Mouse (Mus musculus) heart, postnatal 25 days (tissue): ENCODE measurements around the gene Hist1h2bj. TPM values are rescaled to one million over a fixed set of nuclear protein-coding genes. Genes with fewer than 3 reads are reported as not detected.
A peak's percentile ranks its signal among the peaks of the same experiment; 100 is the strongest.

Experiments used
- DNase-seq: peaks from one replicate; pipeline ENCODE4 v3.0.0; 2022; ENCODE audit warnings: low spot score
- intact Hi-C: fragments of 180-260 bp; cut with DNase I; formaldehyde crosslinking; loops from one replicate; pipeline ENCODE4 v1.15.1; 2025
- total RNA-seq, 2 experiments: library from RNA; stranded (reverse); gene quantifications; 2 replicates each; pipeline ENCODE4 v1.2.3; 2021

Hist1h2bj gene
- total RNA-seq, 2 experiments from 2014 or later = 5.6 to 14.3 TPM

DNA sequence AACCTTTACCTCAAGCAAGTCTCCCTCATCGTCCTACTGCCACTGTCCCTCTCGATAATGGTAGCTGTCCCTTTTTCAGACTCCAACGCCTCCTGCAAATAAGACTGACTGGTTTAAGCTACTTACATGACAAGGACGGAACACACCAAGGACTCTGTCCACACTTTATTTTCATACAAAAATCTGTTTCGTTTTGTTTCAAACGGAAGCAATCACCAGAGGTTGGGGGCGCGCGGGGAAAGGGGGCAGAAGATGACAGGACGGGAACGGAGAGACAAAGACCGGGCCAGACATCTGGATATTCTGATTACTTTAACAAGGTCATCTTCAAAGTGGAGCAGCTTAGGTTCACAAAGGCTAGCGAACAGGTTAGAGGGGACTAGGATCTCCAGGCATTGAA lies 29.3 kb upstream of the Hist1h2bj start:
- DNase-seq = no peak
- intact Hi-C loops = loop anchor here (2.0 kb wide), 1 partner anchor 19 kb away; no protein-coding TSS in a partner anchor

DNA sequence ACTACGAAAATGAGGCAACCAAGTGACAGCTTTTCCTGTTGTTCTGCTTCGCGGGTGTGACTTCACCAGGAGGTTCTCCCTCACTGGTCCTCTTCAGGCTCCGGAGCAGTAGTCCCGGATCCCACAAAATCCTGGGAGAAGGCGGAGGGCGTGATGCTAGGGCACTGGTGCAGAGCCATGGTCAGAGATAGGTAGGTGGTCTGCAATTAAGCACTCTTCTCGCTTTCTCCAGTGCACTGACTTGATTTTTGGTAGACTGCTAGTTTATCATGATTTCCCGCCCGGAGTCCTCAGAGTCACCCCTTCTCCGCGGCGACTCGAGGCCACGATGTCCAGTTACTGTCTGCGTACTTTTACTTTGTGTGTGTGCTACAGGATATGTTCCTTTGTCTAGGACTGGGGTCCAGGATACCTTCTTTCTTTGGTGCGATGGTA lies 28.6 kb upstream of the Hist1h2bj start:
- intact Hi-C loops = loop anchor here (2.0 kb wide), 1 partner anchor 20 kb away; no protein-coding TSS in a partner anchor
- DNase-seq = no peak

DNA sequence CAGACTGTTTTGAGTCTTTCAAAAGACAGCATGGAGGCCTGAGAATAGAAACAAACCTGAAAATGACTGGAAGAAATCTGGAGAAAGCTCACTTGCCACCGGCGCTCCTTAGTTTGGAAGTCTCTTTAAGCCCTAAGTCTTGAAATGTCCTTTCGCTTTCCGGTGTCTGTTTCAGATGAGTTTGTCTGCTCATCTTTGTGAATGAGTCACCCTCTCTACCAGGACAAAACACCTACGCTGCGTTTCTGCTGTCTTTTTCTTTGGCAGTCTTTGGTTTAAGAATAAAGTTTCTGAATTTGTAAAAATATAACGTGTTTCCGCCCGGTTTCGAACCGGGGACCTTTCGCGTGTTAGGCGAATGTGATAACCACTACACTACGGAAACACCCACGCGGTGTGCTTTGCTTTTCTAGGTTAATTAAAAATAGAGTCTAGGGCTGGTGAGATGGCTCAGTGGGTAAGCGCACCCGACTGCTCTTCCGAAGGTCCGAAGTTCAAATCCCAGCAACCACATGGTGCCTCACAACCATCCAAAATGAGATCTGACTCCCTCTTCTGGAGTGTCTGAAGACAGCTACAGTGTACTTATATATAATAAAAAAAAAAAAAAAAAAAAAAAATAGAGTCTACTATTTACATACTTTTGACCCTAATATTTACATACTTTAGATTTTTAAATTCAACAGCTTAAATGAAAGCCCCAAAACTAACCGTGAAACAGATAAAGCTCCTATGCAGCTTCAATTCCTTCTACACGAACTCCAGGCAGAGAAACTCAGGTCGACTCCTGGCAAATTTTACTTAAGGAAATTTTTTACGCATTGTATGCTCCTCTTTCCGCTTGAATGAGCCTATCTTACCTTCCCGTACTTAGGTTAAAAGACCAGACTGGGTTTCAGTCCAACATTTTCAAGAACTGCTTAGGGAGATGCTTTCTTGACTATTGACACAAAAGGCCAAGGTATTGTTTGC lies 27.2 kb upstream of the Hist1h2bj start:
- DNase-seq = peak; percentile 29
- intact Hi-C loops = loop anchor here (2.0 kb wide), 1 partner anchor 21 kb away; no protein-coding TSS in a partner anchor

DNA sequence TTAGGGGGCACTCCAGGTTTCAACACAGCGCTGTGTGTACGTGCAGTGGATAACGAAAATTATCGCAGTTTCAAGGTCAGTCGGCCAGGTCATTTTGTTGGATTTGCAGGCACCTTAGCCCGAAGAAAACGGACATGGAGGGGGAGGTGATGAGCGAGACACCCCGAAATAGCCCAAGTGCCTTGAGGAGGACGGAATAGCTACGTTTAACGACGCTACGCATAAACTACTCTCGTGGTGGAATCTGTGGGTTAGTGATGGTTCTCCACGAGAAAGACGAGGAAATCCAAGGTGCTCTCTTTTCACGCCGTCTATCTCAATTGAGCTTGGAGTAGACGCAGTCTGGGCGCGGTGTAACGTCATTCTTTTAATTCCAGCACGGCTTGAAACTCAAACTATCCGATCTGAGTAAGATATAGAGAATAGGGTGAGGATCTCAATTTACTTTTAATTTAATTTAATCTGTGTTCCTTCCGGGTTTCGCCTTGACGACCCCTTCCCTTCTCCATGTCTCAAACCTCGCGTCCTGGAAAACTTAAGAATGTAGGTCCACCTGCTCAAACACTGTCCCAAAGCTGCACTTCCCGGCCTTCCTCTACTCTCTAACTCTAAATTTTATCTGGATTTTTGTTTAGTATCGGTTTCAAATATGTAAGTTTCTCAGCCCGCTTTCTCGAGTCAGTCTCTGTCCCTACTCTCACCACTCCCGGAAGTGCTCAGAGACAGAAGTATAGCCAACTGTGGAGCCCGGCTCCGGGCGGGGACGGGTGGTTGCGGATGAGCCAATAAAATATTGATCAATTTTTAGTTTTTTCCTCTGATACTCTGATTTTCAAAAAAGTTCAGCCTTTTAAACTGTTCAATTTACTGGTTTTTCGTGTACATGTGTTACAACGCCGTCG lies 22.8 kb upstream of the Hist1h2bj start:
- DNase-seq = no peak
- intact Hi-C loops = loop anchor here (2.0 to 10.0 kb wide), 5 partner anchors 45 to 1497 kb away; no protein-coding TSS in a partner anchor

- intact Hi-C loops = loop anchor here (2.0 to 10.0 kb wide), 5 partner anchors 46 to 1496 kb away; no protein-coding TSS in a partner anchor
- DNase-seq = peak; percentile 35
These were observed 22.1 kb upstream of the Hist1h2bj start for GRCm38 (mm10) chr13:22020901-22021339.

DNA sequence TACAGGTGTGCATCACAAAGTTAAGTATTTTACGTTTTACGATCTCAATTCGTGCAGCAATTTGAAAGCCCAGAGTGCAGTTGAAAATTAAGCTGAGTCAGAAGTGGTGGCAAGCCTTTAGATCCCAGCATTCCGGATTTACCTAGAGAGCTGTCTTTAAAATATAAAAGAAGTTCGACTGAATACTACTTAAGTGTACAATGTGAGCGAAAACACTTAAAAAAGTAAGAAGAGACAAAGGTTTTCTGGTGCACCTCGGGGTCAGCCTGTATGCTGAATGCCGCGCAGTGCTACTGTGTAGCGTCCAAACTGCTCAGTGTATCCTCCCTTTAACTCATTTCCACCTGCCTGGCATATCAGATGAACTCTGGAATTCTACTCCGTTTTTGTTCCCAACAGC lies 21.4 kb upstream of the Hist1h2bj start:
- intact Hi-C loops = loop anchor here (2.0 to 10.0 kb wide), 5 partner anchors 47 to 1496 kb away; no protein-coding TSS in a partner anchor
- DNase-seq = no peak

DNA sequence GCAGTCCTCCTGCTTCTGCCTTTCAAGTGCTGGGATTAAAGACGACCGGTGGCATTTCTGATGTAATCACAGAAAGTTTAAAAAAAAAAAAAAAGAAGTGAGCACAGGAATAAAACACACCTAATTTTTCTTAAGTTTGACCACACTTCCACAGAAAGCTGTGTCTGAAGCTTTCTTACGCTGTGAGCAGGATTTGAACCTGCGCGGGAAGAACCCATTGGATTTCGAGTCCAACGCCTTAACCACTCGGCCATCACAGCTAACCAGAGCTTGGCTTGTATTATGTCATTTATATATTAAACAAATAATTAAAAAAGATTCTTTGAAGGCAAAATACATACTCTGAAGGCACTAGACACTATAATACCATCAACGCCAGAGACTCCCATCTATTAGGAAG lies 20.8 kb upstream of the Hist1h2bj start:
- DNase-seq = peak; percentile 60
- intact Hi-C loops = loop anchor here (5.0 to 10.0 kb wide), 4 partner anchors 100 to 1495 kb away; no protein-coding TSS in a partner anchor

DNA sequence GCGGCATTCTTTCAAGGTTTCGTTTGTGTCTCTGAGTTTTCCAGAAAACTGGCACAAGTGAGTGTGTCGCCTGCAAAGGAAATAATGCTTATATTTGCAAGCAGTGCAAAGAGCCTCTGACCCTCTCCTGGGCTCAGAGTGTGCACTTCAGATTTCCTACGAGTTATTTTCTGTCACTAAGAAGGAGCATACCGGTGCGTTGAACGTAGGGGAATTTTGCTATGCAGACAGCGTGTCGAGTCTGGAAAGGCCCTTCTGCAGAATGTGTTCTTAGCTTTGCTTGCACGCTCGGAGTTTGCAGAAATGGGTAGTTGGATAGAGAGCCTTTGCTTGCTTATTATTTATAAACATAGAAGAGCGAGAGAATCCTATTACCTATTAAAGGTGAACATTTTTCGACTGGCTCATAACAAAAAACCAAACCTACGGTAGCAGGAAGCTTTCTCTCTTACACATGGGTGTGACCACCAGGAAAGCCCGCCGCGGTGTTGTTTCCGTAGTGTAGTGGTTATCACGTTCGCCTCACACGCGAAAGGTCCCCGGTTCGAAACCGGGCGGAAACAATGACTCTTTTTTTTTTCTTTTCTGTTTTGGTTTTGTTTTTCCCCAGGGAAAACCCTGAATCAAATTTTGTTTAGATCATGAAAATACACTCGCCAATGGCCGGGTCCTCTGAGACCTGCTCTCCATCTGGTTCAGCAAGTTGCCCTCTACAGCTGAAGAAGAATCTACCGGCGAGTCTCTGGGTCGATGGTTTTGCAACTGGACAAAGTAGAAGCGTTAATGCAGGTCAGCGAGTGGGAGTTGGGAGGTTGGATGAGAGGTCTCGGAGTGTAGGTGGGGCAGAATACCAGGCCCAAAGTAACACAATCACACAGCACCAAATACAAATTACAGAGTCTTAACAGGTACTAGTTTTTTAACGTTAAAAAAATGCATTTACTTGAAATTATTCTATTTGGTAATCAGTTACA lies 16.7 kb upstream of the Hist1h2bj start:
- intact Hi-C loops = loop anchor here (5.0 to 10.0 kb wide), 4 partner anchors 172 to 1501 kb away; no protein-coding TSS in a partner anchor
- peak; percentile 59 for DNase-seq

GRCm38 (mm10) chr13:22028673-22029460 lies 14.1 kb upstream of the Hist1h2bj start:
- peak; percentile 87 for DNase-seq
- intact Hi-C loops = loop anchor here (1.0 to 10.0 kb wide), 6 partner anchors 55 to 1498 kb away; no protein-coding TSS in a partner anchor

GRCm38 (mm10) chr13:22029928-22030327 lies 13.1 kb upstream of the Hist1h2bj start:
- intact Hi-C loops = loop anchor here (2.0 to 10.0 kb wide), 5 partner anchors 89 to 1497 kb away; no protein-coding TSS in a partner anchor
- no peak for DNase-seq

DNA sequence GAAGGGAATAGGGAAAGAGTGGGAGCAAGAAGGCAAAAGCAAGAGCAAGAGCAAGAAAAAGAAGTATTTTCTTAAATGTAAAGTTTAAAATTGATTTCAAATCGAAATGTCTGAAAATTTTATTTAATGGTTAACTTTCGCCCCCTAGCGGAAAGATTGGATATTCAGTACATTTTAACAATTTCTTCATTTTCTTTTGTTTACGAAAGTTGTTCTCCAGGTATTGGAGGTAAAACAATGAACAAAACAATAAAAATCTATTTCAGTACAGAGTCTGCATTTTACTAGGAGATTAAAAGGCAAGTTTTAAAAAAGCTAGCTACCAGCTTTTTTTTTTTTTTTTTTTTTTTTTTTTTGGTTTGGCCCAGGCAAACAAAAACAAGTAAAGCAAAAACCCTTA lies 12.5 kb upstream of the Hist1h2bj start:
- intact Hi-C loops = no loop called here
- no peak for DNase-seq

DNA sequence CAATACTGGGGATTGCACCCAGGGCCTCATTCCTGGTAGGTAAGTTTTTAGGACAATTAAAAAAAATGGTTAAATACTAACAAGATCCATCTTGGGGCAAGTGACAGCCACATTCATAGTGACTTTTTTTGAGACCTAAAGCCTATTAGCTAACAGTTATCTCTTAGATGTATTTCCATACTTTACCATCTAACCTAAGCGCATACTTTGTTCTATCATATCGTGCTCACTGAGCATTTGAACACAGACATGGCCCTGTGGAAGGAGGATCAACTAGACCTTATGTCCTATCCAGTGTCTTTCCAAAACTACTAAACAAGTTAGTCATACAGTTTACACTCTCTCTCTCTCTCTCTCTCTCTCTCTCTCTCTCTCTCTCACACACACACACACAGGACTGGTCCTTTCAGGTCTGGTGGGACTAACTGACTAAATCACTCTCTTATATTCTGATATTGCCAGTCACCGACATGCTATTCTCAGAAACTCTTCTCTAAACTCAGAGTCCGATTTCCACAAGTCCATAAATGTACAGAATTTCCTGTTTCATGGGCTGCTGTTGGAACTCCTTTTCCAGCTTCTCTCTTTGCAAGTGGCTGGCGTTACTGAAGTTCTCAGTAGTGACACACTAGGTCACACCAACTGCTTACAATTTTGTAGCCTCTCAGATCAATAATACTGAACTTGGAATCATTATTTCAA lies 9.1 kb upstream of the Hist1h2bj start:
- no peak for DNase-seq
- intact Hi-C loops = no loop called here

GRCm38 (mm10) chr13:22034443-22035266 lies 8.4 kb upstream of the Hist1h2bj start:
- intact Hi-C loops = loop anchor here (5.0 kb wide), 2 partner anchors 1588 to 1648 kb away; partner anchors contain the start of genes Hist1h1e, Hist1h2ac, Hist1h2bc and Hist1h2be
- no peak for DNase-seq

DNA sequence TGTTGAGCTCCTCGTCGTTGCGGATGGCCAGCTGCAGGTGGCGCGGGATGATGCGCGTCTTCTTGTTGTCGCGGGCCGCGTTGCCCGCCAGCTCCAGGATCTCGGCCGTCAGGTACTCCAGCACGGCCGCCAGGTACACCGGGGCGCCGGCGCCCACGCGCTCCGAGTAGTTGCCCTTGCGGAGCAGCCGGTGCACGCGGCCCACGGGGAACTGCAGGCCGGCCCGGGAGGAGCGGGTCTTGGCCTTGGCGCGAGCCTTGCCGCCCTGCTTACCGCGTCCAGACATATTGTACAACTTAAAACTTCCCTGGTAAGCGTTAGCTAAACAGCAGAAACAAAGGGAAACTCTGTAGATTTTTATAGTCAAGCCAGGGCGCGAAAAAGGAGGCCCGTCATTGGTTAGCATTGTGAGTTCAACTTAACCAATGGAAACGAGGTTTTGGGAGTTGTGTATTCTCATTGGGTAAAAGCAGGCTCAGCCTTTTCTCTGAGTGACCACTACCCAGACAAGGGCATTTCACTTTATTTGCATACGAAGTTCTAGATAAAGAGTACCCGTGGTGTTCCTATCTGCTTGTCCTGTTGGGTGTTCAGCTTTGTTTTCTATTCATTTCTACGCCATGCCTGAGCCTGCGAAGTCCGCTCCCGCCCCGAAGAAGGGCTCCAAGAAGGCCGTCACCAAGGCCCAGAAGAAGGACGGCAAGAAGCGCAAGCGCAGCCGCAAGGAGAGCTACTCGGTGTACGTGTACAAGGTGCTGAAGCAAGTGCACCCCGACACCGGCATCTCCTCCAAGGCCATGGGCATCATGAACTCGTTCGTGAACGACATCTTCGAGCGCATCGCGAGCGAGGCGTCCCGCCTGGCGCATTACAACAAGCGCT lies 7.5 kb upstream of the Hist1h2bj start, which contains the start of the genes Hist1h2ah and Hist1h2bk:
Gene Hist1h2ah, minus strand, starts transcription at position 302 of the 882 bp plus-strand sequence.
Gene Hist1h2bk, plus strand, starts transcription at position 604 of the 882 bp plus-strand sequence.
- DNase-seq = peak; percentile 60
- intact Hi-C loops = loop anchor here (5.0 kb wide), 2 partner anchors 1587 to 1647 kb away; partner anchors contain the start of genes Hist1h1e, Hist1h2ac, Hist1h2bc and Hist1h2be
